Mouse (Mus musculus): ENCODE measurements around the gene Aldh16a1. TPM values are rescaled to one million over a fixed set of nuclear protein-coding genes. Genes with fewer than 3 reads are reported as not detected.

The Aldh16a1 gene
- polyA plus RNA-seq (2014; fragmentation: Nextera tagmentation; extraction: Ambion mirVana): 37.2 and 38.7 TPM in 2 replicates

GRCm38 (mm10) chr7:45154096-45154992, at the start of gene Aldh16a1, which contains the start of gene Pih1d1:
Aldh16a1 (minus strand) TSS chr7:45154584.
Pih1d1 (plus strand) TSS chr7:45154303.
- H3K36me3 ChIP-seq (ENCODE audit: control insufficient read depth, insufficient read depth, low read length): peaks cover 2% of the 10 kb centered on the region; the same call in 1 of the 2 replicates
- WGBS: 5% methylated on average over 69 of the region's 69 CpGs

GRCm38 (mm10) chr7:45202654-45203053, 48.3 kb upstream of the Aldh16a1 start:
- no peaks in the 10 kb centered on the region for H3K36me3 ChIP-seq (ENCODE audit: control insufficient read depth, insufficient read depth, low read length)
- WGBS: 50% methylated on average over 9 of the region's 10 CpGs
- H3K27me3 ChIP-seq (ENCODE audit: control insufficient read depth, insufficient read depth, low read length): no peaks in the 10 kb centered on the region
- H3K4me3 ChIP-seq (ENCODE audit: low read depth, low read length): no peak overlapping the region
- H3K9me3 ChIP-seq (ENCODE audit: control insufficient read depth, low read length): no peaks in the 10 kb centered on the region; the same call in 1 of the 2 replicates
- no peak overlapping the region for H3K9ac ChIP-seq (ENCODE audit: low read length)
- no peak overlapping the region for H3K27ac ChIP-seq (replicated peaks; ENCODE audit: low read depth, low read length)
- ATAC-seq (ENCODE audit: insufficient number of reproducible peaks, low FRiP score, low TSS enrichment, low read depth) (no peak), DNase-seq (ENCODE audit: low spot score) (no peak)
- H3K4me2 ChIP-seq (ENCODE audit: low read depth, severe bottlenecking): no peak overlapping the region
- no peaks in the 10 kb centered on the region for H3K4me1 ChIP-seq (ENCODE audit: control insufficient read depth, insufficient read depth, low read length)

More at GRCm38 (mm10) chr7:45154096-45154992, at the start of gene Aldh16a1, which contains the start of gene Pih1d1:
- ATAC-seq (ENCODE audit: insufficient number of reproducible peaks, low FRiP score, low TSS enrichment, low read depth) (peak; percentile 94), DNase-seq (ENCODE audit: low spot score) (peak; percentile 98)
- no peaks in the 10 kb centered on the region for H3K9me3 ChIP-seq (ENCODE audit: control insufficient read depth, low read length)
- 0 out of 2 replicates have a peak, but pooled peaks cover 14% of the 10 kb centered on the region for H3K4me1 ChIP-seq (ENCODE audit: control insufficient read depth, insufficient read depth, low read length)
- H3K9ac ChIP-seq (ENCODE audit: low read length): peak within 1 kb of the TSS; percentile 76
- no peaks in the 10 kb centered on the region for H3K27me3 ChIP-seq (ENCODE audit: control insufficient read depth, insufficient read depth, low read length)
- peak within 1 kb of the TSS; percentile 51 for H3K4me3 ChIP-seq (ENCODE audit: low read depth, low read length)
- peak within 1 kb of the TSS; percentile 53 for H3K4me2 ChIP-seq (ENCODE audit: low read depth, severe bottlenecking)
- peak within 1 kb of the TSS; percentile 91 for H3K27ac ChIP-seq (replicated peaks; ENCODE audit: low read depth, low read length)

GRCm38 (mm10) chr7:45198961-45199360, 44.6 kb upstream of the Aldh16a1 start:
- Histone ChIP-seq H3K4me3 (ENCODE audit: low read depth, low read length) (no peak overlapping the region), H3K36me3 (ENCODE audit: control insufficient read depth, insufficient read depth, low read length) (no peaks in the 10 kb centered on the region), H3K27me3 (ENCODE audit: control insufficient read depth, insufficient read depth, low read length) (no peaks in the 10 kb centered on the region), H3K27ac (replicated peaks; ENCODE audit: low read depth, low read length) (no peak overlapping the region), H3K4me2 (ENCODE audit: low read depth, severe bottlenecking) (no peak overlapping the region), H3K9ac (ENCODE audit: low read length) (no peak overlapping the region), H3K4me1 (ENCODE audit: control insufficient read depth, insufficient read depth, low read length) (peaks cover 4% of the 10 kb centered on the region; the same call in 1 of the 2 replicates), H3K9me3 (ENCODE audit: control insufficient read depth, low read length) (no peaks in the 10 kb centered on the region; the same call in 1 of the 2 replicates)
- ATAC-seq (ENCODE audit: insufficient number of reproducible peaks, low FRiP score, low TSS enrichment, low read depth) (no peak), DNase-seq (ENCODE audit: low spot score) (no peak)
- 85% methylated on average over 11 of the region's 11 CpGs for WGBS

- Histone ChIP-seq H3K27me3 (ENCODE audit: control insufficient read depth, insufficient read depth, low read length) (no peaks in the 10 kb centered on the region), H3K9me3 (ENCODE audit: control insufficient read depth, low read length) (no peaks in the 10 kb centered on the region; the same call in 1 of the 2 replicates), H3K4me1 (ENCODE audit: control insufficient read depth, insufficient read depth, low read length) (peaks cover 4% of the 10 kb centered on the region; the same call in 1 of the 2 replicates), H3K36me3 (ENCODE audit: control insufficient read depth, insufficient read depth, low read length) (no peaks in the 10 kb centered on the region), H3K4me3 (ENCODE audit: low read depth, low read length) (no peak overlapping the region), H3K27ac (replicated peaks; ENCODE audit: low read depth, low read length) (no peak overlapping the region), H3K9ac (ENCODE audit: low read length) (no peak overlapping the region), H3K4me2 (ENCODE audit: low read depth, severe bottlenecking) (no peak overlapping the region)
- 14% methylated on average over 5 of the region's 5 CpGs for WGBS
- ATAC-seq (ENCODE audit: insufficient number of reproducible peaks, low FRiP score, low TSS enrichment, low read depth) (0 out of 2 replicates have a peak, but pooled peaks have one; percentile 6), DNase-seq (ENCODE audit: low spot score) (peak; percentile 83)
Observed at GRCm38 (mm10) chr7:45198435-45198834, 44.1 kb upstream of the Aldh16a1 start.

- ATAC-seq (ENCODE audit: insufficient number of reproducible peaks, low FRiP score, low TSS enrichment, low read depth) (no peak), DNase-seq (ENCODE audit: low spot score) (no peak)
- 68% methylated on average over 5 of the region's 5 CpGs for WGBS
- Histone ChIP-seq H3K4me2 (ENCODE audit: low read depth, severe bottlenecking) (no peak overlapping the region), H3K4me1 (ENCODE audit: control insufficient read depth, insufficient read depth, low read length) (peaks cover 10% of the 10 kb centered on the region), H3K36me3 (ENCODE audit: control insufficient read depth, insufficient read depth, low read length) (no peaks in the 10 kb centered on the region), H3K9me3 (ENCODE audit: control insufficient read depth, low read length) (no peaks in the 10 kb centered on the region; the same call in 1 of the 2 replicates), H3K4me3 (ENCODE audit: low read depth, low read length) (no peak overlapping the region), H3K9ac (ENCODE audit: low read length) (no peak overlapping the region), H3K27ac (replicated peaks; ENCODE audit: low read depth, low read length) (no peak overlapping the region), H3K27me3 (ENCODE audit: control insufficient read depth, insufficient read depth, low read length) (no peaks in the 10 kb centered on the region)
Observed at GRCm38 (mm10) chr7:45196994-45197393, 42.6 kb upstream of the Aldh16a1 start.

- Histone ChIP-seq H3K4me1 (ENCODE audit: control insufficient read depth, insufficient read depth, low read length) (peaks cover 15% of the 10 kb centered on the region), H3K27ac (replicated peaks; ENCODE audit: low read depth, low read length) (no peak overlapping the region), H3K27me3 (ENCODE audit: control insufficient read depth, insufficient read depth, low read length) (no peaks in the 10 kb centered on the region), H3K9ac (ENCODE audit: low read length) (no peak overlapping the region), H3K4me2 (ENCODE audit: low read depth, severe bottlenecking) (no peak overlapping the region), H3K9me3 (ENCODE audit: control insufficient read depth, low read length) (no peaks in the 10 kb centered on the region; the same call in 1 of the 2 replicates), H3K4me3 (ENCODE audit: low read depth, low read length) (no peak overlapping the region), H3K36me3 (ENCODE audit: control insufficient read depth, insufficient read depth, low read length) (no peaks in the 10 kb centered on the region)
- DNase-seq (ENCODE audit: low spot score): no peak
- no peak for ATAC-seq (ENCODE audit: insufficient number of reproducible peaks, low FRiP score, low TSS enrichment, low read depth)
- 84% methylated on average over 4 of the region's 4 CpGs for WGBS
Observed at GRCm38 (mm10) chr7:45196176-45196535, 41.8 kb upstream of the Aldh16a1 start.

- H3K4me1 ChIP-seq (ENCODE audit: control insufficient read depth, insufficient read depth, low read length): peaks cover 15% of the 10 kb centered on the region
- no peaks in the 10 kb centered on the region; the same call in 1 of the 2 replicates for H3K9me3 ChIP-seq (ENCODE audit: control insufficient read depth, low read length)
- no peak overlapping the region for H3K9ac ChIP-seq (ENCODE audit: low read length)
- H3K27ac ChIP-seq (replicated peaks; ENCODE audit: low read depth, low read length): no peak overlapping the region
- no peaks in the 10 kb centered on the region for H3K27me3 ChIP-seq (ENCODE audit: control insufficient read depth, insufficient read depth, low read length)
- WGBS: 48% methylated on average over 13 of the region's 13 CpGs
- H3K4me2 ChIP-seq (ENCODE audit: low read depth, severe bottlenecking): no peak overlapping the region
- no peaks in the 10 kb centered on the region for H3K36me3 ChIP-seq (ENCODE audit: control insufficient read depth, insufficient read depth, low read length)
- ATAC-seq (ENCODE audit: insufficient number of reproducible peaks, low FRiP score, low TSS enrichment, low read depth) (no peak), DNase-seq (ENCODE audit: low spot score) (no peak)
- H3K4me3 ChIP-seq (ENCODE audit: low read depth, low read length): no peak overlapping the region
Observed at GRCm38 (mm10) chr7:45195341-45196175, 41.2 kb upstream of the Aldh16a1 start.
